Mouse (Mus musculus): ENCODE data around the gene Ccdc30. TPM values are rescaled to one million over a fixed set of nuclear protein-coding genes. Genes with fewer than 3 reads are reported as not detected.
A peak's percentile ranks its signal among the peaks of the same experiment; 100 is the strongest.

The Ccdc30 gene
- polyA plus RNA-seq, 1 experiment from 2014 or later: 9.2 TPM

DNA sequence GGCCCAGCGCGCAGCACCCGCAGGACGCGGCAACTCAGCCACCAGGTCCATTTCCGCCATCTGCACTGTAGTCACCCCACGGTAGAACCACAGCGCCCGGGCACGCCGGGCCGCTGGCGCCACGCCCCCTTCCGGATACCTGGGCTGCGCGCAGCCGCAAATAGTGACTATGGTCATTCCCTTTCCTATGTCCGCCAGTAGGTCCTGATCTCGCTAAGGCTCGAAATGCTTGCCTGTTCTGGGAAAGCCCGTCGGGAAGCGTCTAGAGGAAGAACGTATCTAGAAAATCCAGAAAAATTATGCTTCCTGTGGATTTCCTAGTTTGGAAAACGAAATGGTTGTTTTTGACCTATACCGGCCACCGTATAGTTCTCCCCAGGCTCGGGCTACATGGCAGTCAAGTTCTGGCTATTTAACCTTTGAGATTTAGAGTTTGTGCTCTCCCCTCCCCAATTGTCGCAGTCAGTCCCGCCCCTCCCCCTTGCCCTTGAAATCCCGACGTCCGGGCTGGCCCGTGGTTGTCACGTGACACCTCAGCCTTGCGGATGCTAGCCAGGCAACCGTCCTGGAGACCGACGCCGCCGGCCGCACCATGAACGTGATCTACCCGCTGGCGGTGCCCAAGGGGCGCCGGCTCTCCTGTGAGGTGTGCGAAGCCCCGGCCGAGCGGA is 7.1 kb upstream of the Ccdc30 start, which contains the start of the genes Ppcs and Zmynd12:
Gene Ppcs (minus strand): TSS at position 127 of the 671 bp plus-strand sequence.
Gene Zmynd12 (plus strand): TSS at position 521 of the 671 bp plus-strand sequence.
- ATAC-seq (ENCODE audit: low FRiP score, low TSS enrichment): peak; percentile 94
- no peaks in the 10 kb centered on the region; the same call in 1 of the 2 replicates for H3K36me3 ChIP-seq (ENCODE audit: control insufficient read depth, insufficient read depth, low read length)
- H3K4me1 ChIP-seq (ENCODE audit: control insufficient read depth, insufficient read depth, low read length): no peaks in the 10 kb centered on the region; the same call in 1 of the 2 replicates
- no peaks in the 10 kb centered on the region for H3K27me3 ChIP-seq (ENCODE audit: control insufficient read depth, insufficient read depth, low read length)
- H3K9ac ChIP-seq (ENCODE audit: low read depth, low read length): peak within 1 kb of the TSS; percentile 75
- peak within 1 kb of the TSS; percentile 68 for H3K4me3 ChIP-seq (ENCODE audit: low read length)
- under 1% methylated on average over 52 of the region's 52 CpGs for WGBS
- H3K27ac ChIP-seq (ENCODE audit: low read depth, low read length): peak within 1 kb of the TSS; percentile 91
- peak within 1 kb of the TSS; percentile 56 for H3K4me2 ChIP-seq (replicated peaks; ENCODE audit: low read depth, low read length)
- H3K9me3 ChIP-seq (ENCODE audit: control insufficient read depth, low read length): no peaks in the 10 kb centered on the region

DNA sequence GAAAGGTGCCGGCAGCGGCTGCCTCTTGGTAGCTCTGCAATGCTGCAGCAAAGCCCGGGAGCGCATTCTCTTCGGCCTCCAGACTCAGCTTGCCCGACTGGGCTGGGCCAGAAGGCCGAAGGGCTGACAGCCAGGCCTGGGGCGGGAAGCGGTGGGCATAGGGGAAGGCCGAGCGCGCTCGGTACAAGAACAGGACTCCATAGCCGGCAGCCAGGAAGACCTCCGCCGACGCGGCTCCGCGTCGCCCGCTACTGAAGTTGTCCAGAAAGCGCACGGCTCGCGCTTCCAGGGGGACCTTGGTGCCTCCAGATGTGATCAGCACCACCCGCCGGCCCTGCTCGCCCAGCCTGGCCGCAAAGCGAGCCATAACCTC is 6.6 kb upstream of the Ccdc30 start:
- 1% methylated on average over 31 of the region's 31 CpGs for WGBS
- no peak; the same call in 1 of the 2 replicates for ATAC-seq (ENCODE audit: low FRiP score, low TSS enrichment)

DNA sequence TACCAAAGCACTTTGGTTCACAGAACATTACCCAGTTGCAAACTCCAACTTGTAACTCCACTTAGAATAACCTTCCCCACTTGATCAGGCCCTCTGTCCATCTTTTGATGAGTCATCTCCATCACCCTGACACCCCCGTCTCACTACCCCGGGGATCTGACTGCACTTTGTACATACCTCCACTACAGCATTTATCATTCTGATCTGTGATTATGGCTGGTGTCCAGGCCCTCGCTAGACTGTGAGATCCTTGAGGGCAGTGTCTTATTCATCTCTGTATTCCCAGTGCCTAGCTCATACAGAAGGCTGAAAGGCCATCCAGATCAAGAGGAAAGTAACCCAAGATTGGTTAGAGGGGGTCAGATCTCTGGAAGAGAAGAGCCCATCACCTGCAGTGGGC is 5.9 kb upstream of the Ccdc30 start:
- H3K36me3 ChIP-seq (ENCODE audit: control insufficient read depth, insufficient read depth, low read length): no peaks in the 10 kb centered on the region; the same call in 1 of the 2 replicates
- peak overlapping the region; percentile 56 for H3K4me2 ChIP-seq (replicated peaks; ENCODE audit: low read depth, low read length)
- ATAC-seq (ENCODE audit: low FRiP score, low TSS enrichment): no peak
- no peaks in the 10 kb centered on the region for H3K9me3 ChIP-seq (ENCODE audit: control insufficient read depth, low read length)
- 51% methylated on average over 3 of the region's 3 CpGs for WGBS
- no peaks in the 10 kb centered on the region; the same call in 1 of the 2 replicates for H3K4me1 ChIP-seq (ENCODE audit: control insufficient read depth, insufficient read depth, low read length)
- peak overlapping the region; percentile 68 for H3K4me3 ChIP-seq (ENCODE audit: low read length)
- H3K27ac ChIP-seq (ENCODE audit: low read depth, low read length): no peak overlapping the region
- no peaks in the 10 kb centered on the region for H3K27me3 ChIP-seq (ENCODE audit: control insufficient read depth, insufficient read depth, low read length)
- H3K9ac ChIP-seq (ENCODE audit: low read depth, low read length): peak overlapping the region; percentile 75

More for the DNA sequence above, 6.6 kb upstream of the Ccdc30 start:
- Histone ChIP-seq H3K36me3 (ENCODE audit: control insufficient read depth, insufficient read depth, low read length) (no peaks in the 10 kb centered on the region; the same call in 1 of the 2 replicates), H3K27ac (ENCODE audit: low read depth, low read length) (peak overlapping the region; percentile 91), H3K27me3 (ENCODE audit: control insufficient read depth, insufficient read depth, low read length) (no peaks in the 10 kb centered on the region), H3K9ac (ENCODE audit: low read depth, low read length) (peak overlapping the region; percentile 75), H3K4me3 (ENCODE audit: low read length) (peak overlapping the region; percentile 68), H3K4me1 (ENCODE audit: control insufficient read depth, insufficient read depth, low read length) (no peaks in the 10 kb centered on the region; the same call in 1 of the 2 replicates), H3K9me3 (ENCODE audit: control insufficient read depth, low read length) (no peaks in the 10 kb centered on the region), H3K4me2 (replicated peaks; ENCODE audit: low read depth, low read length) (peak overlapping the region; percentile 56)

DNA sequence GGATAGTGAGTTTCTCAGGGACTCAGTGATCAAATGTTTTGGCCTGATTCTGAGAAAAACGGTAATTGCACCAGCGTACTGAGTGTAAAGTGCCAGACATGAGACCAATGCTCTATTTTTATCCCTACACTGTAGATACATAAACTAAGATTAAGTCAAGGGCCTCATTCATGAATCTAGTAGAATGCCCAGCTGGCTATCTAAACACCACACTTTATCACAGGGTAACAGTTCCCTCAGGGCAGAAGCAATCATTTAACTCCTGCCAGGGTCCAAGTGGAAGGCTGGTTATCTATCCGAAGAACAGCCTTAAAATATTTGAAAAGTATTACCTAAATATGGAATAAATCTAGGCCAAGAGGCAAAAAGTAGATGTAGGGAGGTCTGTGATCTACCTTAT is 2.6 kb upstream of the Ccdc30 start:
- Histone ChIP-seq H3K9ac (ENCODE audit: low read depth, low read length) (no peak overlapping the region), H3K36me3 (ENCODE audit: control insufficient read depth, insufficient read depth, low read length) (no peaks in the 10 kb centered on the region; the same call in 1 of the 2 replicates), H3K4me1 (ENCODE audit: control insufficient read depth, insufficient read depth, low read length) (peaks cover 7% of the 10 kb centered on the region; the same call in 1 of the 2 replicates), H3K27me3 (ENCODE audit: control insufficient read depth, insufficient read depth, low read length) (no peaks in the 10 kb centered on the region), H3K4me2 (replicated peaks; ENCODE audit: low read depth, low read length) (no peak overlapping the region), H3K4me3 (ENCODE audit: low read length) (no peak overlapping the region), H3K27ac (ENCODE audit: low read depth, low read length) (no peak overlapping the region), H3K9me3 (ENCODE audit: control insufficient read depth, low read length) (no peaks in the 10 kb centered on the region)
- 89% methylated on average over 3 of the region's 3 CpGs for WGBS
- no peak for ATAC-seq (ENCODE audit: low FRiP score, low TSS enrichment)

DNA sequence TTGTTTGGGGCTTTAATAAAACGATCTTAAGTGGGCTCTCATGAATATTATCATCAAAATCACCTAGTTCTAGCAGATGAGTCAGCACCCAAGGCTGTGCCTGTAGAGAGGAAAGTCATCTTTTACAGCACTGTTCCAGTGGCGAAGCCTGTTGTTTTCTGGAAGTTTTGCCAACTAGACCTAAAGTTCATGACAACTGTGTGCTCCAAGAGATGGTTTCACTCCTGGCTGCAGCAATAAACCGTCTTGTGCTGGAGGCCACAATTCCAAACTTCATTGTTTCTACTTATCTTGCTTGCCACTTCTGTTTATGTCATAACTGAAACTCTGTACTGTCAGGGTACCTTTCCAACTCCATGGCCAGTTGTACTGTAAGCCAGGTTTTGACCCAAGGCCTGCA is 1.9 kb upstream of the Ccdc30 start:
- H3K36me3 ChIP-seq (ENCODE audit: control insufficient read depth, insufficient read depth, low read length): no peaks in the 10 kb centered on the region; the same call in 1 of the 2 replicates
- no peaks in the 10 kb centered on the region for H3K27me3 ChIP-seq (ENCODE audit: control insufficient read depth, insufficient read depth, low read length)
- no peak overlapping the region for H3K27ac ChIP-seq (ENCODE audit: low read depth, low read length)
- H3K4me1 ChIP-seq (ENCODE audit: control insufficient read depth, insufficient read depth, low read length): peaks cover 7% of the 10 kb centered on the region; the same call in 1 of the 2 replicates
- no peak overlapping the region for H3K4me3 ChIP-seq (ENCODE audit: low read length)
- WGBS: 87% methylated on average over 3 of the region's 3 CpGs
- no peak for ATAC-seq (ENCODE audit: low FRiP score, low TSS enrichment)
- H3K4me2 ChIP-seq (replicated peaks; ENCODE audit: low read depth, low read length): no peak overlapping the region
- H3K9ac ChIP-seq (ENCODE audit: low read depth, low read length): no peak overlapping the region
- H3K9me3 ChIP-seq (ENCODE audit: control insufficient read depth, low read length): no peaks in the 10 kb centered on the region

DNA sequence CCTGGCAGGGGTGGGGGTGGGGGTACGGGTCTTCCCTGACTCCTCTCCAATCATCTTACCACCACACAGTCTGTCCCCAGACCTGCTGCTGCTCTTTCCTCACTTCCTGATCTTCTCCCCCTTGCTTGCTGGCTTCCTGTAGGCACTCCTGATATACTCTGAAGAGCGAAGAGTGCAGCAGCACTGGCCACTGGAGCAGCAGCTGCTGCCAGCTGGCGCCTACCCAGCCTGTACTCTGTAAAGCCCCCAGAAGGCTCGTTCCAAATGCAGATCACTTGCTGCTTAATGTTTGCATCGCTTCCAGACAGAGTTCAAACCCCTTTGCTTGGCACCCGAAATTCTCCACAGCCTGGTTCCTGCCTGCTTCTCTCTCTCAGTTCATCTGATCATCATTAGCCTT is 2.5 kb downstream of the Ccdc30 start:
- H3K4me1 ChIP-seq (ENCODE audit: control insufficient read depth, insufficient read depth, low read length): 0 out of 2 replicates have a peak, but pooled peaks cover 7% of the 10 kb centered on the region
- 66% methylated on average over 6 of the region's 6 CpGs for WGBS
- H3K27me3 ChIP-seq (ENCODE audit: control insufficient read depth, insufficient read depth, low read length): no peaks in the 10 kb centered on the region
- H3K27ac ChIP-seq (ENCODE audit: low read depth, low read length): no peak overlapping the region
- no peak for ATAC-seq (ENCODE audit: low FRiP score, low TSS enrichment)
- H3K36me3 ChIP-seq (ENCODE audit: control insufficient read depth, insufficient read depth, low read length): no peaks in the 10 kb centered on the region
- H3K9me3 ChIP-seq (ENCODE audit: control insufficient read depth, low read length): no peaks in the 10 kb centered on the region
- H3K4me3 ChIP-seq (ENCODE audit: low read length): no peak overlapping the region
- no peak overlapping the region for H3K9ac ChIP-seq (ENCODE audit: low read depth, low read length)
- no peak overlapping the region for H3K4me2 ChIP-seq (replicated peaks; ENCODE audit: low read depth, low read length)

DNA sequence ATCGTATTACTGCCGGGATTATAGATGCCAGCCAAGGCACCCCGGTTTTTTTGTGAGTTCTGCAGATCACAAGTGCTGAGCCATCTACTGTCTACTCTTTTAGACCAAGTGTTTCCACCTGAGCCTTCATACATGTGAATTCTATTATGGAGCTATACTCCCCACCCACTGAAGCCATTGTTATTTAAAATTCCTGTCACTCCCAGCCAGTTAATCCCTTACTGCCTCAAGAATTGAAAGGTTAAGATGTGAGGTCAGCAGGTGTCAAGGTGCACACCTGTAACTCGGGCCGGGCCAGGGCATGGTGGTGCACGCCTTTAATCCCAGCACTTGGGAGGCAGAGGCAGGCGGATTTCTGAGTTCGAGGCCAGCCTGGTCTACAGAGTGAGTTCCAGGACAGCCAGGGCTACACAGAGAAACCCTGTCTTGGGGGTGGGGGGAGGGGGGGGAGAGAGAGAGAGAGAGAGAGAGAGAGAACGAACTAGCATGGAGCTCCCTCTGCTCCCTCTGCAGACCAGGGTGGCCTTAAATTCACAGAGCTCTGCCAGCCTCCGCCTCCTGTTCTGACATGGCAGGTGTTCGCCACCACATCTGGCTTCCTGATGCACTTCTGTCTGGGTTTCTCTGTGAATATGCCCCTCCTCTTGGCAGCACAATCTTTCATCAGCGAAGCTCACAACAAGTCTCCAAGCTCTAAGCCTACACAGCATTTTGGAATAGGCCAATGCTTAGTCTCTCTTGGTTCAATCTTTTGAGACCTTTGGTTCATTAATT is 3.3 kb downstream of the Ccdc30 start:
- ATAC-seq (ENCODE audit: low FRiP score, low TSS enrichment): no peak
- 78% methylated on average over 12 of the region's 12 CpGs for WGBS
- no peaks in the 10 kb centered on the region for H3K36me3 ChIP-seq (ENCODE audit: control insufficient read depth, insufficient read depth, low read length)

DNA sequence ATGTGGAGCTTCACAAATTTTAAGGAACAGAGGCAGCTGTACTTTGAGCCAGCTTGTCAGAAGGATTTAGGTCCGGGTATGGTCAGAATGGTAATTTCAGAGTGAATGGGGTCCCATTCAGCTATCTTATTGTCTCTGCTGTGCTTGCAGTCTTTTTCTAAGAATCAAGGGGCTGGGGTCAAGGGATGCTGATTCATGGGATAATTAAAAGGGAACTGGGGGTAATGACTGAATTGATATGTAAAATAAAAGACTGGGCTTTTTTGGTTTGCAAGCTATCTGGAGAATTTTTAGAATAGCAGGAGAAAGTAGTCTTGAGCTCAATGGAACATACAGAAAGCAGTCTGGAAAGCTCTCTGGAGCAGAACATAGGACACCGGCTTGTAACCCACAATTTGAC is 11.9 kb downstream of the Ccdc30 start:
- Histone ChIP-seq H3K27ac (ENCODE audit: low read depth, low read length) (no peak overlapping the region), H3K4me3 (ENCODE audit: low read length) (no peak overlapping the region), H3K4me1 (ENCODE audit: control insufficient read depth, insufficient read depth, low read length) (no peaks in the 10 kb centered on the region), H3K9ac (ENCODE audit: low read depth, low read length) (no peak overlapping the region), H3K4me2 (replicated peaks; ENCODE audit: low read depth, low read length) (no peak overlapping the region), H3K9me3 (ENCODE audit: control insufficient read depth, low read length) (peaks cover 17% of the 10 kb centered on the region), H3K36me3 (ENCODE audit: control insufficient read depth, insufficient read depth, low read length) (no peaks in the 10 kb centered on the region), H3K27me3 (ENCODE audit: control insufficient read depth, insufficient read depth, low read length) (no peaks in the 10 kb centered on the region)
- 82% methylated on average over 2 of the region's 2 CpGs for WGBS
- ATAC-seq (ENCODE audit: low FRiP score, low TSS enrichment): no peak

More for the DNA sequence above, 3.3 kb downstream of the Ccdc30 start:
- Histone ChIP-seq H3K9me3 (ENCODE audit: control insufficient read depth, low read length) (no peaks in the 10 kb centered on the region), H3K27me3 (ENCODE audit: control insufficient read depth, insufficient read depth, low read length) (no peaks in the 10 kb centered on the region), H3K27ac (ENCODE audit: low read depth, low read length) (no peak overlapping the region), H3K9ac (ENCODE audit: low read depth, low read length) (no peak overlapping the region), H3K4me3 (ENCODE audit: low read length) (no peak overlapping the region), H3K4me2 (replicated peaks; ENCODE audit: low read depth, low read length) (no peak overlapping the region), H3K4me1 (ENCODE audit: control insufficient read depth, insufficient read depth, low read length) (0 out of 2 replicates have a peak, but pooled peaks cover 7% of the 10 kb centered on the region)

DNA sequence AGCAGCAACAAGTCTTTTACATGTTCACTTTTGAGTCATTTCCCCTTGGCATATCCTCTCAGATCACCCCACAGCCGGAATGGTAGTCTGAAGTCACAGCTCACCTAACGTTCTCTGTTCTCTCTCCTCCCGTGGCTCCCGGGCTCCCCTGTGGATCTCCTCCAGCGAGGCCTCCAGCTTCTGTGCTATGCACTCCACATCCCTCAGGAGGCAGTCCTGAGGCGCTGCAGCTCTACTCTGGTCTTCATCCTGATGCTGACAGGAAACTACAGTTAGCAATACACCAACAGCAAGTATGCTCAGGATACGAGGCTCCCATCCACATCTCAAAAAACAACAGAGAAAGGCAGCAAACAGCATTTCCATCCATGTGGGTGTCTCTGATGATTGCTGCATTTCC is 14.4 kb downstream of the Ccdc30 start:
- 65% methylated on average over 7 of the region's 7 CpGs for WGBS
- no peak for ATAC-seq (ENCODE audit: low FRiP score, low TSS enrichment)
- Histone ChIP-seq H3K27me3 (ENCODE audit: control insufficient read depth, insufficient read depth, low read length) (no peaks in the 10 kb centered on the region), H3K4me2 (replicated peaks; ENCODE audit: low read depth, low read length) (no peak overlapping the region), H3K9me3 (ENCODE audit: control insufficient read depth, low read length) (peaks cover 17% of the 10 kb centered on the region), H3K36me3 (ENCODE audit: control insufficient read depth, insufficient read depth, low read length) (no peaks in the 10 kb centered on the region), H3K4me1 (ENCODE audit: control insufficient read depth, insufficient read depth, low read length) (no peaks in the 10 kb centered on the region), H3K4me3 (ENCODE audit: low read length) (no peak overlapping the region), H3K27ac (ENCODE audit: low read depth, low read length) (no peak overlapping the region), H3K9ac (ENCODE audit: low read depth, low read length) (no peak overlapping the region)
